8 mouse cellular contexts compared by ENCODE assay signal in the genomic region with DNA sequence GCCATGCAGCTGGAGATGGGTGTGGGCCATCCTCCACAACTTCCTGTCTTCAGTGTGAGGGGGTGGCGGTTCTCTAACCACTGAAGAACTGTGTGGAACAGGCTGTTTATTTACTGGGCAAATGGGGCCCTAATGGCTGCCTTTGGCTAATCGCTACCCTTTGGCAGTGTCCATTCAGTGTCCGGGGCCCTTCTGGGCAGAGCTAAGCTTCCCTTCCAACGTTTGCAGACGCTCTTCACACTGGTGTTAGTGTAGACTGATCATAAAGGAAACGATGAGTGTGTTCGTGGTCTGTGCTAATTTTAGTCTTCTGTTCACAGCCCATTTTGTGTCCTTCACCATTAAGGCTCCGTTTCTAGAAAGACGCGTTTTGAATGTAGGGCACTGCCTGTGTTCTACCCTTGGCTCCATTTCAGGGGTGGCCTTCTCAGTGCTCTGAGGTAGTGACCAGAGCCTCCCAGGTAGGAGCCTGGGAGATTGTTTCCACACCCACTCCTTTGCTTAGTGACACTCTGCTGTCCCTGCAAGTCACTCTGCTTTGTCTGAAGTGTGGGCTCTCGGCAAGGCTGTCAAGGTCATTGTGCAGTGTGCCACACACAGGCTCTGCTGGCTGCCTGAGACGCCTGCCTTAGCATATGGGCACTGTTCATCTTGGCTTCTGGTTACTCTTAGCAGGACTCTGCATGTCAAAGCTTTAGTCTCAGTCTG. TPM values are rescaled to one million over a fixed set of nuclear protein-coding genes. Genes with fewer than 3 reads are reported as not detected.
DNase-seq lines count a peak whose midpoint lies in the region; ATAC-seq and TF ChIP-seq lines count a peak whose summit lies in the region.

No protein-coding gene starts in this region.

- no peaks in the 10 kb centered on the region for H3K36me3 ChIP-seq in heart, embryonic 15.5 days
- H3K36me3 ChIP-seq in limb, embryonic 14.5 days (ENCODE audit: control insufficient read depth, insufficient read depth, low read length) = peaks cover 3% of the 10 kb centered on the region; the same call in 1 of the 2 replicates

- H3K4me2 ChIP-seq in heart, embryonic 15.5 days = peak overlapping the region; percentile 43
- H3K4me2 ChIP-seq in limb, embryonic 14.5 days (replicated peaks; ENCODE audit: low read depth, low read length, severe bottlenecking) = no peak overlapping the region

- no peaks in the 10 kb centered on the region for H3K27me3 ChIP-seq in heart, embryonic 15.5 days
- no peaks in the 10 kb centered on the region for H3K27me3 ChIP-seq in limb, embryonic 14.5 days (ENCODE audit: control insufficient read depth, insufficient read depth, low read length)

- no peak overlapping the region for H3K9ac ChIP-seq in heart, embryonic 15.5 days
- no peak overlapping the region for H3K9ac ChIP-seq in limb, embryonic 14.5 days (ENCODE audit: low read depth, low read length, severe bottlenecking)

- H3K4me3 ChIP-seq in heart, embryonic 15.5 days = no peak overlapping the region
- H3K4me3 ChIP-seq in limb, embryonic 14.5 days (replicated peaks; ENCODE audit: low read length) = no peak overlapping the region

- TF ChIP-seq POLR2A in limb, embryonic 14.5 days (IDR thresholded peaks at IDR 0.05; ENCODE audit: borderline replicate concordance, extremely low read depth, insufficient read depth, insufficient read length) = no peak

- 39% methylated on average over 12 of the region's 12 CpGs for WGBS in heart, embryonic 15.5 days
- 75% methylated on average over 12 of the region's 12 CpGs for WGBS in limb, embryonic 14.5 days

- peak; percentile 35 to 40 for DNase-seq in left cerebral cortex, adult 18-20 months (ENCODE audit: low spot score in 2 of 2)
- no peak for DNase-seq in left cerebral cortex, adult 11 months (ENCODE audit: low spot score)
- peak; percentile 29 to 57 for DNase-seq in cerebellum, postnatal 14 days
- no peak for DNase-seq in limb, embryonic 14.5 days (ENCODE audit: low spot score)
- DNase-seq in thymus, postnatal 4 days = peak; percentile 77
- no peak for DNase-seq in urinary bladder, postnatal 10 days (ENCODE audit: low spot score)

- ATAC-seq in heart, embryonic 15.5 days (replicated peaks; ENCODE audit: insufficient number of reproducible peaks, insufficient read depth, low FRiP score, low read depth) = no peak
- no peak for ATAC-seq in limb, embryonic 14.5 days (ENCODE audit: low FRiP score, low read depth)
- peak; percentile 77 for ATAC-seq in monocyte, adult 5-6 weeks (replicated peaks; ENCODE audit: insufficient number of reproducible peaks, low FRiP score, low TSS enrichment, poor library complexity, severe bottlenecking)

- H3K9me3 ChIP-seq in heart, embryonic 15.5 days (replicated peaks) = no peaks in the 10 kb centered on the region
- no peaks in the 10 kb centered on the region for H3K9me3 ChIP-seq in limb, embryonic 14.5 days (ENCODE audit: control insufficient read depth, low read length)

- peaks cover 71% of the 10 kb centered on the region for H3K4me1 ChIP-seq in heart, embryonic 15.5 days (replicated peaks)
- H3K4me1 ChIP-seq in limb, embryonic 14.5 days (ENCODE audit: control insufficient read depth, insufficient read depth, low read length) = peaks cover 57% of the 10 kb centered on the region

- H3K27ac ChIP-seq in heart, embryonic 15.5 days = peak overlapping the region; percentile 90
- peak overlapping the region; percentile 46; the same call in 1 of the 2 replicates for H3K27ac ChIP-seq in limb, embryonic 14.5 days (replicated peaks; ENCODE audit: low read depth, low read length)

RNA-seq across cellular contexts. Expression of gene Ptpn1, which starts 11.2 kb away (rescaled TPM):
- total RNA-seq in left cerebral cortex, adult 18-20 months (2021) = 10 to 100 TPM; 60.8 to 62.7 TPM
- 44.8 and 45.1 TPM in 2 replicates for polyA plus RNA-seq in heart, embryonic 15.5 days (2015; fragmentation: Nextera tagmentation; extraction: Ambion mirVana)
- polyA plus RNA-seq in limb, embryonic 14.5 days (2012; rRNA removed) = 27.3 and 31.1 TPM in 2 replicates
- polyA plus RNA-seq in limb, embryonic 14.5 days (2014; fragmentation: Nextera tagmentation; extraction: Ambion mirVana) = 41.5 and 49.0 TPM in 2 replicates
- total RNA-seq in monocyte, adult 5-6 weeks (2017) = 199 to 318 TPM (median 242 TPM) in 3 replicates

Comparison
In these comparisons a context has a peak if more than half of its experiments do, and no peak if none do; other contexts are left out.
1. DNase-seq: peak in left cerebral cortex, adult 18-20 months (2 of 2), cerebellum, postnatal 14 days (2 of 2) and thymus, postnatal 4 days (single experiment); none in left cerebral cortex, adult 11 months (single experiment), limb, embryonic 14.5 days (single experiment) and urinary bladder, postnatal 10 days (single experiment).